Comparison of ENCODE assay signal across 19 mouse cellular contexts in the genomic region with DNA sequence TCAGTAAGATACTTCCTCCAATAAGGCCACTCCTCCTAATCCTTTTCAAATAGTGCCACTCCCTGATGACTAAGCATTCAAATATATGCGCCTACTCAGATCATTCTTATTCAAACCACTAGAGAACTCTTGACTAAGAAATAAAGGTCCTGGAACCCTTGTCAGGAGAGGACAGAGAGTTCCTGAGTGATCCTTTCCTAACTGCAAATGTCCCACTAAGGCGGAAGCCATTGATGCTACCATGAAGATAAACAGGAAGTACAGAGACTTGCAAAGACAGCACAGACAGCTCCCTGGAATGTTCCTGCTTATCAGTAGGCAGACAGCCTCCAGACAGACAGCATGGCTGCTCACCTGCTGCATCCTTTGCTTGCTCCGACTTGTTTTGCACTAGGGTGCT.
DNase-seq lines count a peak whose midpoint lies in the region; TF ChIP-seq lines count a peak whose summit lies in the region.
"Had no signal": no experiment of that assay in that cellular context is flagged by ENCODE, and none has a peak within 500 bp of the region (broad histone marks: within the 10 kb centered on the region; RNA-seq: fewer than 3 reads in every experiment).

No protein-coding gene starts in this region.

- H3K4me3 ChIP-seq in ES-Bruce4 (ENCODE audit: low read depth, low read length): no peak overlapping the region
- H3K4me3 ChIP-seq: embryonic facial prominence, embryonic 12.5 days; forebrain, embryonic 15.5 days; heart, adult 2 months; heart, embryonic 12.5 days; hindbrain, embryonic 10.5 days had no signal

- peaks cover 3% of the 10 kb centered on the region for H3K9me3 ChIP-seq in ES-Bruce4 (replicated peaks; ENCODE audit: control insufficient read depth, insufficient read depth, low read length, poor library complexity, severe bottlenecking)
- H3K9me3 ChIP-seq: embryonic facial prominence, embryonic 12.5 days; forebrain, embryonic 15.5 days; hindbrain, embryonic 10.5 days had no signal

- no peaks in the 10 kb centered on the region for H3K4me1 ChIP-seq in ES-Bruce4 (ENCODE audit: control insufficient read depth, insufficient read depth, low read length)
- H3K4me1 ChIP-seq: embryonic facial prominence, embryonic 12.5 days; forebrain, embryonic 15.5 days; hindbrain, embryonic 10.5 days had no signal

- TF ChIP-seq POLR2A in ES-Bruce4 (IDR thresholded peaks at IDR 0.05; ENCODE audit: insufficient read depth, low read length): no peak

- peak overlapping the region; percentile 80 for H3K27ac ChIP-seq in ES-Bruce4 (ENCODE audit: insufficient read depth, low read length)
- H3K27ac ChIP-seq: embryonic facial prominence, embryonic 12.5 days; forebrain, embryonic 15.5 days; heart, adult 2 months; hindbrain, embryonic 10.5 days; hindbrain, embryonic 14.5 days had no signal

- TF ChIP-seq CTCF in ES-Bruce4 (IDR thresholded peaks at IDR 0.05; ENCODE audit: low read depth, low read length): no peak

- no peak for TF ChIP-seq EP300 in ES-Bruce4 (IDR thresholded peaks at IDR 0.05; ENCODE audit: insufficient read depth, low read depth, low read length)

- DNase-seq in heart, adult 11 months: peak; percentile 70
- no peak for DNase-seq in heart, adult 8-10 months (ENCODE audit: low spot score)
- peak; percentile 15 for DNase-seq in MEL-GATA-1-ER (ENCODE audit: extremely low read depth, low read depth)
- peak; percentile 55 for DNase-seq in lung, postnatal 36 days
- DNase-seq in frontal cortex, postnatal 14 days (ENCODE audit: low spot score in 2 of 2): no peak
- no peak for DNase-seq in layer of hippocampus, postnatal 14 days (ENCODE audit: low spot score in 2 of 2)
- DNase-seq: adrenal gland, adult 8-10 months; adrenal gland, postnatal 36 days; B cell, adult 2 months; cerebellum, adult 8-10 months; cerebellum, postnatal 14 days; gastrocnemius, postnatal 10 days; heart, adult 2 months had no signal

- no peak overlapping the region for H3K9ac ChIP-seq in ES-Bruce4 (ENCODE audit: low read depth, poor library complexity, severe bottlenecking)
- H3K9ac ChIP-seq: embryonic facial prominence, embryonic 12.5 days; forebrain, embryonic 15.5 days; heart, embryonic 12.5 days; hindbrain, embryonic 14.5 days had no signal

- H3K36me3 ChIP-seq in ES-Bruce4 (ENCODE audit: control insufficient read depth, insufficient read depth, low read length, poor library complexity, severe bottlenecking): no peaks in the 10 kb centered on the region
- H3K36me3 ChIP-seq: embryonic facial prominence, embryonic 12.5 days; forebrain, embryonic 15.5 days; heart, embryonic 12.5 days; hindbrain, embryonic 10.5 days had no signal

- H3K27me3 ChIP-seq in ES-Bruce4 (ENCODE audit: control insufficient read depth, insufficient read depth, low read length, poor library complexity, severe bottlenecking): no peaks in the 10 kb centered on the region
- H3K27me3 ChIP-seq: embryonic facial prominence, embryonic 12.5 days; forebrain, embryonic 15.5 days; heart, embryonic 12.5 days had no signal

Comparison
In these comparisons a context has a peak if more than half of its experiments do, and no peak if none do; other contexts are left out.
1. DNase-seq: peak in heart, adult 11 months (single experiment), MEL-GATA-1-ER (single experiment) and lung, postnatal 36 days (single experiment); none in heart, adult 8-10 months (single experiment), frontal cortex, postnatal 14 days (0 of 2) and layer of hippocampus, postnatal 14 days (0 of 2).